Mouse (Mus musculus) gastrocnemius, adult 18-20 months (tissue): ENCODE results near the gene Gm20924. TPM values are rescaled to one million over a fixed set of nuclear protein-coding genes. Genes with fewer than 3 reads are reported as not detected.
"Not testable (repeated sequence)": the region's sequence is repeated elsewhere in the genome, so short reads cannot be mapped to it uniquely, and the experiment has no call there.

ENCODE experiments used
- DNase-seq: peaks from one replicate; pipeline ENCODE4 v3.0.0; 2021; ENCODE audit warnings: low spot score
- long read RNA-seq, 2 experiments: library from polyadenylated mRNA; stranded (forward); transcript quantifications; one replicate each; pipeline ENCODE4 v2.0.0; 2021
- total RNA-seq, 2 experiments: library from RNA; stranded (reverse); gene quantifications; 2 replicates each; pipeline ENCODE4 v1.2.3; 2021

The Gm20924 gene
- not detected for total RNA-seq
- long read RNA-seq, experiment 1, result 0 reads
- long read RNA-seq, experiment 2, result 0 reads

DNA sequence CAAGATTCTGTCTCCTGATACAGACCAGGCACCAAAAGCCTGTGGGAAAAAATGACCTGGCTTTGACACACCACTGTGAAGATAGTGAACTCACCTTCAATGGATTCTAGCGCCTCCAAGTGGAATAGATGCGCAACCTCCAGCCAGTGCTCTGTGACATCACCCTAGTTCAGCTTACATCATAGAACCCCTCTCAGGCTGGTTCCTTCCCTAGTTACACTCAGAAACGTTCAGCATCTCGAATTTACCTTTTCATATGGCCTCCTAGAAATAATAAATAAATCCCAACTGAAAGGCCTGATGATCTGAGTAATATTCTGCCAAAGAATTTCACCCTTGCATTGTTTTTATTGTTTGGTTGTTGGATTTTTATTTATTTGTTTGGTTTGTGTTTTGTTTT is at the start of gene Gm20924:
TSS of gene Gm20924 (minus strand) at position 101 of the 400 bp plus-strand sequence.
- not testable (repeated sequence) for DNase-seq

Other genes starting within 250 kb of the Gm20924 start
- gene Gm20736, start 170.2 kb upstream of the Gm20924 start, total RNA-seq, result not detected